Mouse (Mus musculus) thymus, adult 2 months (tissue): ENCODE measurements around the gene Polg.

Experiments
- CTCF ChIP-seq: fragments of 200-500 bp; IDR thresholded peaks from 2 replicates; pipeline ENCODE4 v1.5.1; 2012; ENCODE audit warnings: mild to moderate bottlenecking, control low read depth, low read length, moderate library complexity, borderline replicate concordance; ENCODE audit not compliant: control insufficient read depth, poor library complexity, insufficient read depth; ENCODE audit errors: extremely low read depth
- POLR2A ChIP-seq: fragments of 200-500 bp; IDR thresholded peaks from 2 replicates; pipeline ENCODE4 v1.6.1; 2012; ENCODE audit warnings: mild to moderate bottlenecking, low read length, control low read depth, moderate library complexity; ENCODE audit not compliant: control insufficient read depth, poor library complexity, insufficient read depth; ENCODE audit errors: extremely low read depth

GRCm38 (mm10) chr7:79398971-79399370 is 67.2 kb downstream of the Polg start:
- TF ChIP-seq CTCF (no peak), POLR2A (no peak)
